Mouse (Mus musculus) forebrain, postnatal 0 days (tissue): ENCODE measurements around the gene Kiss1r. TPM values are rescaled to one million over a fixed set of nuclear protein-coding genes. Genes with fewer than 3 reads are reported as not detected.

ENCODE experiments used
- ATAC-seq: fragments of 200-750 bp; cut with Nextera tagmentation; 2 replicates; pipeline ENCODE4 v1.8.0; 2017; ENCODE audit warnings: mild to moderate bottlenecking, moderate library complexity
- DNase-seq: peaks from one replicate; pipeline ENCODE4 v3.0.0-alpha.2; 2015
- H3K27ac ChIP-seq: fragments of 300-500 bp; sonication (generic); 2 replicates; pipeline ENCODE4 v1.5.1; 2014; ENCODE audit warnings: low read depth, mild to moderate bottlenecking, antibody characterized with exemption, low read length, moderate library complexity, mixed read lengths
- H3K27me3 ChIP-seq: fragments of 300-500 bp; sonication (generic); 2 replicates; pipeline ENCODE4 v1.6.1; 2014; ENCODE audit warnings: mild to moderate bottlenecking, low read length, mixed read lengths; ENCODE audit not compliant: insufficient read depth
- H3K36me3 ChIP-seq: fragments of 300-500 bp; sonication (generic); 2 replicates; pipeline ENCODE4 v1.6.1; 2014; ENCODE audit warnings: mild to moderate bottlenecking, moderate library complexity; ENCODE audit not compliant: insufficient read depth
- H3K4me1 ChIP-seq: fragments of 300-500 bp; sonication (generic); 2 replicates; pipeline ENCODE4 v1.6.1; 2014; ENCODE audit warnings: antibody characterized with exemption; ENCODE audit not compliant: insufficient read depth
- H3K4me2 ChIP-seq: fragments of 300-500 bp; sonication (generic); 2 replicates; pipeline ENCODE4 v1.6.1; 2014; ENCODE audit warnings: low read depth, mild to moderate bottlenecking, moderate library complexity
- H3K4me3 ChIP-seq: fragments of 300-500 bp; sonication (generic); 2 replicates; pipeline ENCODE4 v1.5.1; 2014; ENCODE audit warnings: low read depth, low read length, mixed read lengths
- H3K9ac ChIP-seq: fragments of 300-500 bp; sonication (generic); 2 replicates; pipeline ENCODE4 v1.6.1; 2014; ENCODE audit warnings: mild to moderate bottlenecking
- H3K9me3 ChIP-seq: fragments of 300-500 bp; sonication (generic); 2 replicates; pipeline ENCODE4 v1.6.1; 2016; ENCODE audit warnings: low read length
- CTCF ChIP-seq: sonication (generic); IDR thresholded peaks from 2 replicates; pipeline ENCODE4 v1.5.1; 2016; ENCODE audit warnings: antibody characterized with exemption, control low read depth, low read depth
- WGBS: fragments of 180-500 bp; shearing (Covaris S2); extraction: QIAGEN DNeasy Blood & Tissue Kit; methylation state at CpG from one replicate; pipeline ENCODE4 v1.1.7; 2014; 5-methylcytosine and 5-hydroxymethylcytosine counted together
- polyA plus RNA-seq: library from polyadenylated mRNA; unstranded; fragments of >200 nt; fragmentation: Nextera tagmentation; extraction: Ambion mirVana; gene quantifications from 2 replicates; pipeline ENCODE4 v1.2.1, GENCODE M21; 2015
- total RNA-seq: library from RNA; depleted of rRNA; stranded (reverse); fragments of >200 nt; gene quantifications from 2 replicates; pipeline ENCODE4 v1.2.3, GENCODE M21; 2014; rRNA removed

Gene Kiss1r
- total and polyA plus RNA-seq, 2 experiments from 2014 or later, result 3.4 to 5.4 TPM

GRCm38 (mm10) chr10:79964727-79965126, 48.0 kb downstream of the Kiss1r start:
- Histone ChIP-seq H3K4me1 (no peaks in the 10 kb centered on the region), H3K4me3 (no peak overlapping the region), H3K9ac (no peak overlapping the region), H3K36me3 (peaks cover 62% of the 10 kb centered on the region), H3K9me3 (no peaks in the 10 kb centered on the region), H3K27me3 (no peaks in the 10 kb centered on the region), H3K27ac (no peak overlapping the region), H3K4me2 (no peak overlapping the region)
- DNase-seq, result no peak
- ATAC-seq, result no peak
- WGBS, result 98% methylated on average over 7 of the region's 7 CpGs
- no peak for TF ChIP-seq CTCF

- no peak overlapping the region for H3K4me2 ChIP-seq
- 90% methylated on average over 5 of the region's 5 CpGs for WGBS
- peaks cover 62% of the 10 kb centered on the region for H3K36me3 ChIP-seq
- H3K27me3 ChIP-seq, result no peaks in the 10 kb centered on the region
- no peak overlapping the region for H3K9ac ChIP-seq
- no peak for DNase-seq
- H3K9me3 ChIP-seq, result no peaks in the 10 kb centered on the region
- no peaks in the 10 kb centered on the region for H3K4me1 ChIP-seq
- H3K4me3 ChIP-seq, result no peak overlapping the region
- TF ChIP-seq CTCF, result no peak
- no peak for ATAC-seq
- H3K27ac ChIP-seq, result no peak overlapping the region
Observed at GRCm38 (mm10) chr10:79965325-79965724, 48.6 kb downstream of the Kiss1r start.

- WGBS, result 90% methylated on average over 5 of the region's 5 CpGs
- Histone ChIP-seq H3K4me2 (no peak overlapping the region), H3K27ac (no peak overlapping the region), H3K4me3 (no peak overlapping the region), H3K4me1 (no peaks in the 10 kb centered on the region), H3K36me3 (peaks cover 59% of the 10 kb centered on the region), H3K27me3 (peaks cover 9% of the 10 kb centered on the region), H3K9me3 (no peaks in the 10 kb centered on the region), H3K9ac (no peak overlapping the region)
- DNase-seq, result no peak
- TF ChIP-seq CTCF, result no peak
- no peak for ATAC-seq
Observed at GRCm38 (mm10) chr10:79966886-79967400, 50.2 kb downstream of the Kiss1r start.

- no peak for TF ChIP-seq CTCF
- DNase-seq (no peak), ATAC-seq (no peak)
- H3K4me2 ChIP-seq, result no peak overlapping the region
- no peaks in the 10 kb centered on the region for H3K4me1 ChIP-seq
- 67% methylated on average over 1 of the region's 1 CpGs for WGBS
- H3K9me3 ChIP-seq, result no peaks in the 10 kb centered on the region
- peaks cover 12% of the 10 kb centered on the region for H3K27me3 ChIP-seq
- H3K36me3 ChIP-seq, result peaks cover 48% of the 10 kb centered on the region
- no peak overlapping the region for H3K27ac ChIP-seq
- no peak overlapping the region for H3K4me3 ChIP-seq
- H3K9ac ChIP-seq, result no peak overlapping the region
Observed at GRCm38 (mm10) chr10:79968181-79968580, 51.4 kb downstream of the Kiss1r start.

GRCm38 (mm10) chr10:79969124-79969568, 52.4 kb downstream of the Kiss1r start:
- 8% methylated on average over 3 of the region's 3 CpGs for WGBS
- H3K4me1 ChIP-seq, result no peaks in the 10 kb centered on the region
- H3K9me3 ChIP-seq, result no peaks in the 10 kb centered on the region
- no peak overlapping the region for H3K4me2 ChIP-seq
- TF ChIP-seq CTCF, result no peak
- ATAC-seq (peak; percentile 23; the same call in 1 of the 2 replicates), DNase-seq (no peak)
- H3K4me3 ChIP-seq, result no peak overlapping the region
- peaks cover 40% of the 10 kb centered on the region for H3K36me3 ChIP-seq
- H3K27me3 ChIP-seq, result peaks cover 12% of the 10 kb centered on the region
- no peak overlapping the region for H3K9ac ChIP-seq
- no peak overlapping the region for H3K27ac ChIP-seq

- Histone ChIP-seq H3K4me2 (peak within 1 kb of the TSS; percentile 64), H3K9me3 (no peaks in the 10 kb centered on the region), H3K4me3 (peak within 1 kb of the TSS; percentile 34), H3K9ac (peak within 1 kb of the TSS; percentile 39), H3K27me3 (peaks cover 12% of the 10 kb centered on the region), H3K4me1 (no peaks in the 10 kb centered on the region), H3K27ac (no peak within 1 kb of the TSS), H3K36me3 (peaks cover 32% of the 10 kb centered on the region)
- TF ChIP-seq CTCF, result no peak
- WGBS, result 13% methylated on average over 37 of the region's 47 CpGs
- DNase-seq, result no peak
- ATAC-seq, result peak; percentile 30
Observed at GRCm38 (mm10) chr10:79970415-79971182, 53.8 kb downstream of the Kiss1r start, which contains the start of gene Grin3b. Grin3b (plus strand) TSS chr10:79970715.

GRCm38 (mm10) chr10:79971183-79971497, 54.4 kb downstream of the Kiss1r start:
- H3K4me1 ChIP-seq, result no peaks in the 10 kb centered on the region
- no peak overlapping the region for H3K27ac ChIP-seq
- DNase-seq (no peak), ATAC-seq (peak; percentile 20; the same call in 1 of the 2 replicates)
- H3K27me3 ChIP-seq, result peaks cover 12% of the 10 kb centered on the region
- no peaks in the 10 kb centered on the region for H3K9me3 ChIP-seq
- peak overlapping the region; percentile 34 for H3K4me3 ChIP-seq
- H3K4me2 ChIP-seq, result peak overlapping the region; percentile 64
- 4% methylated on average over 21 of the region's 21 CpGs for WGBS
- TF ChIP-seq CTCF, result no peak
- H3K9ac ChIP-seq, result peak overlapping the region; percentile 39
- H3K36me3 ChIP-seq, result peaks cover 32% of the 10 kb centered on the region

Other genes with a start within 250 kb of the Kiss1r start
Only the 30 nearest of the 35 such genes appear.
- 960 and 1,112 TPM in 2 replicates for gene Bsg, start 212.5 kb upstream of the Kiss1r start, total RNA-seq
- 1,015 and 1,046 TPM in 2 replicates for gene Bsg, start 212.5 kb upstream of the Kiss1r start, polyA plus RNA-seq
- 28.0 and 34.5 TPM in 2 replicates for gene Hcn2, start 200.3 kb upstream of the Kiss1r start, total RNA-seq
- 3.6 and 4.7 TPM in 2 replicates for gene Hcn2, start 200.3 kb upstream of the Kiss1r start, polyA plus RNA-seq
- gene Polrmt, start 170.4 kb upstream of the Kiss1r start, total RNA-seq, result 27.8 and 34.9 TPM in 2 replicates
- 27.3 and 30.2 TPM in 2 replicates for gene Polrmt, start 170.4 kb upstream of the Kiss1r start, polyA plus RNA-seq
- 0.62 and 1.0 TPM in 2 replicates for gene Fgf22, start 161.9 kb upstream of the Kiss1r start, total RNA-seq
- 0.99 and 1.7 TPM in 2 replicates for gene Fgf22, start 161.9 kb upstream of the Kiss1r start, polyA plus RNA-seq
- gene Rnf126, start 150.0 kb upstream of the Kiss1r start, total RNA-seq, result 54.1 and 88.3 TPM in 2 replicates
- gene Rnf126, start 150.0 kb upstream of the Kiss1r start, polyA plus RNA-seq, result 131 and 143 TPM in 2 replicates
- gene Fstl3, start 139.7 kb upstream of the Kiss1r start, total RNA-seq, result 2.1 and 4.5 TPM in 2 replicates
- 1.7 and 2.8 TPM in 2 replicates for gene Fstl3, start 139.7 kb upstream of the Kiss1r start, polyA plus RNA-seq
- 0.31 TPM in 1 of 2 replicates, not detected in the other for gene Prss57, start 126.0 kb upstream of the Kiss1r start, total RNA-seq
- gene Prss57, start 126.0 kb upstream of the Kiss1r start, polyA plus RNA-seq, result 0.35 and 0.67 TPM in 2 replicates
- 154 and 178 TPM in 2 replicates for gene Palm, start 123.4 kb upstream of the Kiss1r start, total RNA-seq
- gene Palm, start 123.4 kb upstream of the Kiss1r start, polyA plus RNA-seq, result 351 and 365 TPM in 2 replicates
- 0.24 and 0.77 TPM in 2 replicates for gene Misp, start 96.0 kb upstream of the Kiss1r start, total RNA-seq
- 0.09 and 0.41 TPM in 2 replicates for gene Misp, start 96.0 kb upstream of the Kiss1r start, polyA plus RNA-seq
- 92.9 and 97.3 TPM in 2 replicates for gene Ptbp1, start 62.5 kb upstream of the Kiss1r start, total RNA-seq
- gene Ptbp1, start 62.5 kb upstream of the Kiss1r start, polyA plus RNA-seq, result 53.7 and 55.7 TPM in 2 replicates
- gene Prtn3, start 42.5 kb upstream of the Kiss1r start, total RNA-seq, result 4.9 and 7.8 TPM in 2 replicates
- gene Prtn3, start 42.5 kb upstream of the Kiss1r start, polyA plus RNA-seq, result 14.9 and 15.4 TPM in 2 replicates
- 427 and 473 TPM in 2 replicates for gene Plppr3, start 42.3 kb upstream of the Kiss1r start, total RNA-seq
- 309 and 328 TPM in 2 replicates for gene Plppr3, start 42.3 kb upstream of the Kiss1r start, polyA plus RNA-seq
- gene Elane, start 30.7 kb upstream of the Kiss1r start, total RNA-seq, result not detected in 2 replicates
- gene Elane, start 30.7 kb upstream of the Kiss1r start, polyA plus RNA-seq, result 0.15 TPM in 1 of 2 replicates, not detected in the other
- gene Cfd, start 26.1 kb upstream of the Kiss1r start, total RNA-seq, result not detected in 2 replicates
- gene Cfd, start 26.1 kb upstream of the Kiss1r start, polyA plus RNA-seq, result not detected in 2 replicates
- gene Med16, start 8.0 kb upstream of the Kiss1r start, total RNA-seq, result 47.0 and 60.9 TPM in 2 replicates
- 46.1 and 56.0 TPM in 2 replicates for gene Med16, start 8.0 kb upstream of the Kiss1r start, polyA plus RNA-seq
- gene Gm26602, start 6.1 kb upstream of the Kiss1r start, total RNA-seq, result not detected in 2 replicates
- 34.4 and 39.2 TPM in 2 replicates for gene Gm26602, start 6.1 kb upstream of the Kiss1r start, polyA plus RNA-seq
- gene R3hdm4, start 4.2 kb downstream of the Kiss1r start, total RNA-seq, result 117 and 129 TPM in 2 replicates
- gene R3hdm4, start 4.2 kb downstream of the Kiss1r start, polyA plus RNA-seq, result 282 and 333 TPM in 2 replicates
- 7.1 and 7.9 TPM in 2 replicates for gene Arid3a, start 10.1 kb downstream of the Kiss1r start, total RNA-seq
- 1.0 and 2.1 TPM in 2 replicates for gene Arid3a, start 10.1 kb downstream of the Kiss1r start, polyA plus RNA-seq
- gene Wdr18, start 43.2 kb downstream of the Kiss1r start, total RNA-seq, result 58.2 and 84.6 TPM in 2 replicates
- 91.9 and 107 TPM in 2 replicates for gene Wdr18, start 43.2 kb downstream of the Kiss1r start, polyA plus RNA-seq
- 0.14 and 0.15 TPM in 2 replicates for gene Grin3b, start 53.7 kb downstream of the Kiss1r start, total RNA-seq
- gene Grin3b, start 53.7 kb downstream of the Kiss1r start, polyA plus RNA-seq, result 0.09 and 0.18 TPM in 2 replicates
- gene Tmem259, start 67.4 kb downstream of the Kiss1r start, total RNA-seq, result 109 and 129 TPM in 2 replicates
- 25.6 and 26.5 TPM in 2 replicates for gene Tmem259, start 67.4 kb downstream of the Kiss1r start, polyA plus RNA-seq
- 19.5 and 28.2 TPM in 2 replicates for gene Cnn2, start 71.6 kb downstream of the Kiss1r start, total RNA-seq
- gene Cnn2, start 71.6 kb downstream of the Kiss1r start, polyA plus RNA-seq, result 15.7 and 17.0 TPM in 2 replicates
- 6.1 and 6.2 TPM in 2 replicates for gene Abca7, start 79.5 kb downstream of the Kiss1r start, total RNA-seq
- gene Abca7, start 79.5 kb downstream of the Kiss1r start, polyA plus RNA-seq, result 1.1 TPM in 2 replicates
- gene Arhgap45, start 99.7 kb downstream of the Kiss1r start, total RNA-seq, result 2.3 and 2.4 TPM in 2 replicates
- 1.2 and 1.7 TPM in 2 replicates for gene Arhgap45, start 99.7 kb downstream of the Kiss1r start, polyA plus RNA-seq
- gene Polr2e, start 122.8 kb downstream of the Kiss1r start, total RNA-seq, result 104 and 129 TPM in 2 replicates
- gene Polr2e, start 122.8 kb downstream of the Kiss1r start, polyA plus RNA-seq, result 168 and 184 TPM in 2 replicates
- gene Gpx4, start 130.2 kb downstream of the Kiss1r start, total RNA-seq, result 401 and 478 TPM in 2 replicates
- gene Gpx4, start 130.2 kb downstream of the Kiss1r start, polyA plus RNA-seq, result 644 and 800 TPM in 2 replicates
- gene Sbno2, start 188.6 kb downstream of the Kiss1r start, total RNA-seq, result 19.2 and 24.2 TPM in 2 replicates
- gene Sbno2, start 188.6 kb downstream of the Kiss1r start, polyA plus RNA-seq, result 4.6 and 6.8 TPM in 2 replicates
- 77.2 and 77.8 TPM in 2 replicates for gene Stk11, start 198.8 kb downstream of the Kiss1r start, total RNA-seq
- 13.6 and 14.8 TPM in 2 replicates for gene Stk11, start 198.8 kb downstream of the Kiss1r start, polyA plus RNA-seq
- 154 and 193 TPM in 2 replicates for gene Atp5d, start 221.7 kb downstream of the Kiss1r start, total RNA-seq
- gene Atp5d, start 221.7 kb downstream of the Kiss1r start, polyA plus RNA-seq, result 633 and 650 TPM in 2 replicates
- gene Cbarp, start 223.9 kb downstream of the Kiss1r start, total RNA-seq, result 114 and 151 TPM in 2 replicates
- 57.5 and 68.2 TPM in 2 replicates for gene Cbarp, start 223.9 kb downstream of the Kiss1r start, polyA plus RNA-seq